Mouse (Mus musculus): Measurements from ENCODE around the gene Ptch1. TPM values are rescaled to one million over a fixed set of nuclear protein-coding genes. Genes with fewer than 3 reads are reported as not detected.

Ptch1 gene
- polyA plus RNA-seq, 1 experiment: 9.9 TPM

- DNase-seq (ENCODE audit: low read depth, low spot score): no peak
- WGBS: under 1% methylated on average over 36 of the region's 36 CpGs
Observed at GRCm38 (mm10) chr13:63564626-63565319, 8.6 kb downstream of the Ptch1 start.

- DNase-seq (ENCODE audit: low read depth, low spot score): no peak
- under 1% methylated on average over 51 of the region's 51 CpGs for WGBS
Observed at GRCm38 (mm10) chr13:63563781-63564625, 9.4 kb downstream of the Ptch1 start.

GRCm38 (mm10) chr13:63562972-63563780, 10.2 kb downstream of the Ptch1 start:
- DNase-seq (ENCODE audit: low read depth, low spot score): no peak
- WGBS: under 1% methylated on average over 51 of the region's 51 CpGs

GRCm38 (mm10) chr13:63562141-63562971, 11.0 kb downstream of the Ptch1 start:
- WGBS: 1% methylated on average over 7 of the region's 7 CpGs
- DNase-seq (ENCODE audit: low read depth, low spot score): no peak

GRCm38 (mm10) chr13:63558297-63558890, 15.0 kb downstream of the Ptch1 start:
- WGBS: 61% methylated on average over 8 of the region's 8 CpGs
- DNase-seq (ENCODE audit: low read depth, low spot score): no peak

- no peak for DNase-seq (ENCODE audit: low read depth, low spot score)
- WGBS: 14% methylated on average over 1 of the region's 1 CpGs
Observed at GRCm38 (mm10) chr13:63556431-63556830, 17.0 kb downstream of the Ptch1 start.

- 54% methylated on average over 5 of the region's 5 CpGs for WGBS
Observed at GRCm38 (mm10) chr13:63555885-63556284, 17.5 kb downstream of the Ptch1 start.

GRCm38 (mm10) chr13:63554569-63554968, 18.8 kb downstream of the Ptch1 start:
- WGBS: 69% methylated on average over 11 of the region's 11 CpGs

More at GRCm38 (mm10) chr13:63555885-63556284, 17.5 kb downstream of the Ptch1 start:
- DNase-seq (ENCODE audit: low read depth, low spot score): no peak

GRCm38 (mm10) chr13:63553436-63553835, 20.0 kb downstream of the Ptch1 start:
- WGBS: 72% methylated on average over 5 of the region's 5 CpGs
- DNase-seq (ENCODE audit: low read depth, low spot score): no peak

More at GRCm38 (mm10) chr13:63554569-63554968, 18.8 kb downstream of the Ptch1 start:
- no peak for DNase-seq (ENCODE audit: low read depth, low spot score)

GRCm38 (mm10) chr13:63552291-63552932, 21.0 kb downstream of the Ptch1 start:
- 46% methylated on average over 10 of the region's 10 CpGs for WGBS
- no peak for DNase-seq (ENCODE audit: low read depth, low spot score)

- 77% methylated on average over 10 of the region's 10 CpGs for WGBS
- no peak for DNase-seq (ENCODE audit: low read depth, low spot score)
Observed at GRCm38 (mm10) chr13:63551552-63552290, 21.7 kb downstream of the Ptch1 start.

GRCm38 (mm10) chr13:63550367-63550766, 23.0 kb downstream of the Ptch1 start:
- 63% methylated on average over 5 of the region's 5 CpGs for WGBS

GRCm38 (mm10) chr13:63549210-63549609, 24.2 kb downstream of the Ptch1 start:
- 53% methylated on average over 5 of the region's 5 CpGs for WGBS
- DNase-seq (ENCODE audit: low read depth, low spot score): no peak

More at GRCm38 (mm10) chr13:63550367-63550766, 23.0 kb downstream of the Ptch1 start:
- no peak for DNase-seq (ENCODE audit: low read depth, low spot score)

- WGBS: 49% methylated on average over 4 of the region's 4 CpGs
- DNase-seq (ENCODE audit: low read depth, low spot score): no peak
Observed at GRCm38 (mm10) chr13:63548571-63548970, 24.8 kb downstream of the Ptch1 start.

GRCm38 (mm10) chr13:63545291-63545690, 28.1 kb downstream of the Ptch1 start:
- 74% methylated on average over 7 of the region's 7 CpGs for WGBS
- no peak for DNase-seq (ENCODE audit: low read depth, low spot score)

- 61% methylated on average over 5 of the region's 5 CpGs for WGBS
- no peak for DNase-seq (ENCODE audit: low read depth, low spot score)
Observed at GRCm38 (mm10) chr13:63544967-63545253, 28.5 kb downstream of the Ptch1 start.

GRCm38 (mm10) chr13:63544119-63544966, 29.1 kb downstream of the Ptch1 start:
- WGBS: 78% methylated on average over 13 of the region's 13 CpGs
- DNase-seq (ENCODE audit: low read depth, low spot score): no peak

Data from large intestine, adult 2 months (tissue).